Mouse (Mus musculus) heart, postnatal 14 days (tissue): ENCODE measurements around the gene Zmynd12. TPM values are rescaled to one million over a fixed set of nuclear protein-coding genes. Genes with fewer than 3 reads are reported as not detected.
A peak's percentile ranks its signal among the peaks of the same experiment; 100 is the strongest.

ENCODE experiments used
- DNase-seq, 2 experiments: peaks; one replicate each; pipeline ENCODE4 v3.0.0; 2021 to 2022
- intact Hi-C: fragments of 180-260 bp; cut with DNase I; formaldehyde crosslinking; loops from one replicate; pipeline ENCODE4 v1.15.1; 2025
- total RNA-seq, 2 experiments: library from RNA; stranded (reverse); gene quantifications; 2 replicates each; pipeline ENCODE4 v1.2.3; 2021

The Zmynd12 gene
- total RNA-seq, 2 experiments from 2014 or later = not detected

DNA sequence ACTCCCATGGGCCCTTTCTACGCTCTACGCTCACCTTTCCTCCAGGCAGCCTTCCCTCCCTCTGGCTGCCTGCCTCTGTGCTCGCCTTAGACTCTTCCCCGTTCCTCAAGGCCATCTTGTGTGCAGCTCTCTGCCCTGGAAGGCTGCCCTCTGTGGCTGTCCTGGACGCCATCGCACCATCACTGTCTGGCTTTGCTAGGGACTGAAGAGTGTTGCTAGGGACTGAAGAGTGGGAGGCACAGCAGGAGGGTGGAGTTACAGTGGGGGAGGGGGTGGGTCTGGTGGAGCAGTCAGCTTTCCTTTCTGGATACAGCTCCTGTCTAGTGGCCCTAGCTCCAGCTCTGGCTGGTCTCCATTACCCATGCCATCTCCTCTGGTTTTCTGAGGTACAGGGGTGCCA is 19.9 kb downstream of the Zmynd12 start:
- intact Hi-C loops = no loop called here
- DNase-seq = no peak

DNA sequence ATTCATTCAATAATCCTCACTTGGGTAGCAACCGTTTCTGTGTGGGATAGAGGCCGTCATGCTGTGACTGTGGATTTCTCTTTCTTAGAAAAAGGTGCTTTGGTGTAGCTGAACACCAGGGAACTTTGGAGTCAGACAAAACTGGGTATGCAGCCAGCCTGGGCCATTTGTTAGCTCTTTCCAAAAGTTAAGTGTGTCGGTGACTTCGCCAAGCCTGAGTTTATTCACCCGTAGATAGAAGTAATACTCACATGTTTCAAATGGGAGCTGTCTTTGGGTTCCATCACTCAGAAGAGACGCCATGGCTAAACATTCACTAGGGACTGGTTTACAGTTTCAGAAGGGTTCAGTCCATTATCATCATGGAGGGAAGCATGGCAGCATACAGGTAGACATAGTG is 24.6 kb downstream of the Zmynd12 start:
- intact Hi-C loops = no loop called here
- no peak for DNase-seq

DNA sequence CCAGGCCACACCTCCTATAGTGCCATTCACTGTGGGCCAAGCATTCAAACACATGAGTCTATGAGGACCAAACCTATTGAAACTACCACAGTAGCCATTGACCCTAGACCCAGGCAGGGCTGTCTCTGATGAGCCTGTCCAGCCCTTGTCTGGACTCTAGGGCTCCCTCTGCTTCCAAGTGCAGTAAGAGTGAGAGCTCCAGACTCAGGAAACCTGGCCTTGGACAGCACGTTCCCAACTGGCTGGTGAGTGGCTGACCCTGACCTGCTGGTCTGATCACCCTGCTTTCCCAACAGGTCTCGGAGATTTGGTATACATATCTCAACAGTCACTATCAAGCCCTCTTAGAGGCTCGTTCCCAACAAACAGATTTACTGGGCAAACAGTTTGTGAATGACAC is 25.2 kb downstream of the Zmynd12 start:
- intact Hi-C loops = no loop called here
- no peak for DNase-seq

DNA sequence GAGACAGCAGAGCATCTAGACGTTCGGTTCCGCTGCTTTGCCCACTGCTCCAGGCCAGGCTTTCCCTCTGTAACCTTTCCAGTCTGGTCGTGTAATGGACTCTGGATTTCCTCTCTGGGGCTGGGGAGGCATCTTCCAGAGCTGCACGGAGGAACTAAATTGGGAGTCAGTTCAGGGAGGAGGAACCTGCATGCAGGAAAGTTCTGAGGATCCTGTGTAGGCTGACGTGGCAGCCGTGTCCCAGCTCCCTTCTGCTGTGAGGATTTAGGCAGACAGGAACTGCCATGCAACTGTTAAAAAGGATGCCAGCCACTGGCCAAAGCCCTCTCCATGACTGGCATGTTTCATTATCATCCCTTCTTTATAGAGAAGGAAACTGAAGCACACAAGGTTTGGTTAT is 27.8 kb downstream of the Zmynd12 start:
- intact Hi-C loops = no loop called here
- no peak for DNase-seq

DNA sequence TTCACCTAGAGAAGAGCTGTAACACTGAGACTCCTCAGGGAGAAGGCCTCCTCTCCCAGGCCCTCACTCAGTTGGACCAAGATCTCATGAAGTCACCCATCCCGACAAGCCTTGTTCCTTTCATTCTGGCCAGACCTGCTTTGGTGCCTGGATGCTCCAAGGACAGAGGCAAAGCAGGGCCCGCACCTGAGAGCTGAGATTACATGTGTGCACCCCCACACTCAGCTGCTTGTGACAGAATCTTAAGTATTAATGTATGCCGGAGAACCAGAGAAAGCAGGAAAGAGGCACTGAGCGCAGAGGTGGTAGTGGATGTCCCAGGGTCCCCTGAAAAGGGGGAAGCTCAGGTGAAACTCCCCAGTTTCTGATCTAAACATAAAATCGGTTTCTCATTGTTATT is 30.5 kb downstream of the Zmynd12 start:
- no peak for DNase-seq
- intact Hi-C loops = no loop called here

DNA sequence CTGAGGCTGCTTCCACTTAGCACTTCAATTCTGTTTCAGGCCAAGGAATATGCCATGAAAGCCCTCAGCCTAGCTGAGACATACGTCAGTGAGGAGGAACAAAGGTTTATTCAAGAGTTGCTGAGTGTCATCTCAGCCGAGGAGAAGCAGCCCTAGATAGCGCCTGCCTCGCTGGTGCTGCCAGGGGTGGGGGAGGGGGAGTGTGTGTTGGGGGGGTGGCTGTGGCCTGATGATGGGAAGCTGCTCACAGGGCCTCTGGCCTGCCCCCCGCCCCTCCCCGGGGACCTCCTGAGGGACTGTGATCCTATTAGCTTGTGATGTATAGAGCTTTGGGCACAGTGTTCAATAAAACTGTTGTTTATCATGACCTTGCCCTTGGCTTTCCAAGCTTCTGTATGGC is 30.9 kb downstream of the Zmynd12 start:
- DNase-seq = no peak
- intact Hi-C loops = no loop called here

DNA sequence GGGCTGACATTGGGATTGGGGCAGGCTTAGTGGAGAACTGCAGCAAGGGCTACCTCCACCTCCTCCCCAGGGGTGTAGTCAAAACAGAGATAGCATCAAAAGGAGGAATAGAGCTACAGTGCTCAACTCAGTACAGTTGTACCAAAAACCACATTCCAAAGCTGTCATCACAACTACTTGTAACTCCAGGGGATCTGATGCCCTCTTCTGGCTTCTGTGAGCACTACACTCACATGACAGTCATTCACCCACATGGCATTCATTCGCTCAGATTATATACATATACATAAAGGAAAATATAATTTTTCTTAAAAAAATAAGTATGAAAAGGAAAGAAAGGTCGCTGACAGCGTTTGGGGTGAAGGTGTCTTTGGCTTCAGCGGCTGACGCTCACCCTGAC is 37.7 kb downstream of the Zmynd12 start:
- DNase-seq = peak in 1 of 2 experiments; percentile 41
- intact Hi-C loops = loop anchor here (5.0 kb wide), 1 partner anchor 52 kb away; no protein-coding TSS in a partner anchor

DNA sequence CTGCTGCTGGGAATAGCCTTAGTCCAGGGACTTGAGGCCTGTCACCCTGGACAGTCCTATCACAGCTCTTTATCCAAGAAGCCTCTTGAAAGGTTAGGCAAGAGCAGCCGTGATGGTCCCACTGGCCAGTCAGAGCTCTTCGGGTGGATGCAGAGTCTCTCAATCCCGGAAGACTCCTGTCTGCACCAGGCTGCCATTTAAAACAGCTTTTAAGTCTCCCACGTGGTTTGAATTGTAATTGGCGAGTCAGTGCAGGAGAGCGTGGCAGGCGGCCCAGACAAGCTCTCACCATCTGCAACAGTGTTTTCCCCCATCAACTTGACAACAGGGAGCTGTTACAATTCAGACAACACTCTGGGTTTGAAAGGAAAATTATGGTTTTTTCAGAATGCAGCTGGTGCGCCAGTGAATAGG is 38.1 kb downstream of the Zmynd12 start:
- DNase-seq = peak; percentile 74 to 75
- intact Hi-C loops = loop anchor here (5.0 kb wide), 1 partner anchor 52 kb away; no protein-coding TSS in a partner anchor

DNA sequence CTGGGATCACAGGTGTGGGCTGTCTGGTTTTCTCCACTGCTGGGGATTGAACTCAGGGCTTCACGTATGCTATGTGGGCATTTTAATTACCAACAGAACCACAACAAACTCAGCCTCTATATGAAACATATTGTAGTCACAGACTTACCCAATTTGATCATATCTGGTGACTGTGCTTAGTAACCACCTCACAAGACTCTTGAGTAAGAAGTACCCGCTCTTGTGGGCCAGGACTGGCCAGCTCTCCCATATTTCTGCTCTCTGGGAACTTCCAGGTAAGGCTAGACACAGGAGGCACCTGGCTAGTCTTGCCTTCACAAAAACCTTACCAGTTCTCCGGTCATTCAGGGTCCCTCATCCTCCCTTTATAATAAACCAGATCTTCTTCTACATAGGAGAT is 39.8 kb downstream of the Zmynd12 start:
- intact Hi-C loops = loop anchor here (5.0 kb wide), 1 partner anchor 50 kb away; no protein-coding TSS in a partner anchor
- DNase-seq = no peak

DNA sequence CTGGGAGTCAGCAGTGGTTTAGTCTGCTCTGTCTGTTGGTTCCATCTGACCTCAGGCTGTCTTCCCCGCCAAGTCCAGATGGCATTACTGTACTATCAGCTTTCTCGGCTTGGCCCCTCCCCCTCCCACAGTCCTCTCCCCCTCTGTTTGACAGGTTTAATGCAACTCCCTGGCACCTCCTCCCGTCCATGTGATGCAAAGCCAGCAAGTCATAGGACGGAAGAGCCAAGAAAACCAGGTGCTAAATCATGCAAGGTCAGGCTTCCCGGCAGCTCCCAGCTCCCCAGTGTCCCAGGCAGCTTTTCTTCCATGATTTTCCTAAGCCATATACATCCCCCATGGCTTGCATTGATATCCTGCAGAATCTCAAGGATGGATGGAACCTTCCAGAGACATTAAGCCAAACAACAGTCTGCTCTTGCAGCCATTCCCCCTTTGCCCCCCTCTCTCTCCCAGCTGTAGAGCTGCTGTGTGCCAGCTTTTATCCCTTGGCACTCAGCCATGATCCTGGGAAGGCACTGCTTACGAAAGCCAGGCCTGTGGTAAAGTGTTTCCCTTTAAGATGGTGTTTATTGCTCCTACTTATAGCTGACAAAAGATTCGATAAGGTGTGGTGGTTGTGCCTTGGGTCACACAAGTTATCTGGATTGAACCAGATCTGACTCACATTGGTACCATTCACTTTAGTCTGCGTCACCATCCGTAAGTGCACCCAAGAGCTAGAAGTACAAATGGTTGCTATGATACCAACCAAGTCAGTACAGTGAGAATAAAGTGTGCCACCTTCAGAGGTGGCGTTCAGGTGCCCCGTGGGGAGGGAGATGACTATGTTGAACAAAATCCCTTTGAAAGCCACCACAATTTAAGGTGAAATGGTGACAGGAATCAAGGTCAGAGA is 40.5 kb downstream of the Zmynd12 start:
- DNase-seq = peak; percentile 57 to 74
- intact Hi-C loops = loop anchor here (5.0 kb wide), 1 partner anchor 49 kb away; no protein-coding TSS in a partner anchor

DNA sequence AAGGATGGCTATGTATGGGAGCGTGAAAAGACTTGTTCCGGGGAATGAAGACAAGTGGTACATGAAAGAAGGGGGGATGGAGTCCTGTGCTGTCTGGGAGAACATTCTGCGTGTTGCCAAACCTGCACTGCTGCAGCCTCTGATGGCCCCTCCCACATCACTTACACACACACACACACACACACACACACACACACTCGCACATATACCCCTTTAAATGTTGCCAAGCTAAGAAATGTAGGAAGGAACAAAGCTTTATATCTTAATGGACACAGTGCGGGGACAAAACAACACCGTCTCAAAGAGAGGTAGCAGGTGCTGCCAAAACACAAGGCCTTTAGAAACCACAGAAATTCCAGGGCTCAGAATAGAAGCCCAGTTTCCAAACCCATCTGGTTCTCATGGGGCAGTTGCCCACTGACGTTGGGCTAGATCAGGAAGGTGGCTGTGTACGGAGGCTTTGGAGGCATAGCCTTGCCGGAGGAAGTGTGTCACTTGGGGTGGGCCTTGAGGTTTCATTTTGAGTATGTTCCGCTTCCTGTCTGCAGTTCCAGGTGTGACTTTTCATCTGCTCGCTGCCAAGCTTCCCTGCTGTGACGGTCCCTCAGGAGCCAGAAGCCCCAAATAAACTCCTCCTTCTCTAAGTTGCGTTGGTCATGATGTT is 41.3 kb downstream of the Zmynd12 start:
- intact Hi-C loops = loop anchor here (5.0 kb wide), 1 partner anchor 48 kb away; no protein-coding TSS in a partner anchor
- DNase-seq = no peak

DNA sequence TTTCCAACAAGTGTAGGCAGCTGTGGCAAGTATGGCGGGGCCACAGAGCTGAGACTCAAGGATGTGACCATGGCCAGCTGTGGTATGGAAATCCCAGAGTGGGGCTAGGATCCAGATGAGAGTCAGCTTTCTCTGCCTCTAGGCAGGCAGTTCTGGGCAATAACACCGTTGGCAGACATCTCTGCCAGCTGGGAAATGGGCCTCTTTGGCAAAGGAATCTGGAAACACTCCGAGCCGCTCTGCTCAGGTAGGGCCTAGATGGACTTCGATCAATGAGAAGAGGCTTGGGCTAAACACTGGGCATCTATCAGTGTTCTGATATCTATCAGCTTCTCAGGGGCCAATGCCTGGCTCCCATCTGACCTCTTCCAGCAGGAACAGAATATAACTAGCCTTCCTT is 43.2 kb downstream of the Zmynd12 start:
- intact Hi-C loops = no loop called here
- DNase-seq = no peak

DNA sequence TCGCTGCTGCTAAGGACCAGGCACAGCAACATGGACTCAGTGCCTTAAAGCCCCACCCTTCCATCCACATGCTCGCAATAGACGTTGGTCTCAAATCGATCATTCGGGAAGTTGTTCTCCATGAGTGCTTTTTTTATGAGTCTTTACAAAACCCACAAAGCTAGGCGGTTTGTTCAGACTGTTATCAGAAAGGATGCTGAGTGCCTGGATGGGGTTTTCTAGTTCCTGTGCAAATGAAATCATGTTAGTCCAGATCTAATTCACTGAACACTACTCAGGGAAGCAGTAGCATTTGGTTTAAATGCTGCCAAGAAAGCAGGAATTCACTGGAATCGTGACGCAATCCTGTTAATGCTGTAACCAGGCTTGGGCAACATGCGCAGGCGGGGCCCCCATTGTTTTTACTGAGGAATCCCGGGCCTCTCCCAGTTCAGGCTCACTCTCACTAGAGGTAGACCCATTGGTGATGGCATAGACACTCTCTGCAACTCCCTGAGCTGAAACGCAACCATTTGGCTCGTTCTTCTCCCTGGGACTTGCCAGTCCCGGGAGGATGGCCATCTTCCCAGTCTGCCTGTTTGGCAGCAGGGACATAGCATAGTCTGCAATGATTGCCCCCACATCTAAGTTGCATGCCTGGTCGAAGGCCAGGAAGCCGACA is 45.2 kb downstream of the Zmynd12 start:
- intact Hi-C loops = no loop called here
- no peak for DNase-seq

DNA sequence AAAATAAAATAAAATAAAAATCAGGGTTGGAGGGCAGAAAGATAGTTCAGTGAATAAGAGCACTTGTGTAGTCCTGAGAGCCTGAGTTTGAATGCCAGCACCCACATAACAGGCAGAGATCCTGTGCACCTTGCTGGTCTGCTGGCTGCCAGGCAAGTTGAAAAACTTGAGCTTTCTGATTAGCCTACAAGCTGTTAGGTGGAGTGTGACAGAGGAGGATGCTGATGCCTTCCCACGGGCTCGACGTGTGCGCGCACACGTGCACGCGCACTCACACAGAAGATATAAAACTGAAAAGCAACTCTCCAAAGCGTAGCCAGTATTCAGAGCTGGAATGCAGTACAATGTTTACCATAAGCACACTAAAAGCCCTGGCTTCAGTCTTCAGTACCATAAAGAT is 49.9 kb downstream of the Zmynd12 start:
- no peak for DNase-seq
- intact Hi-C loops = no loop called here

DNA sequence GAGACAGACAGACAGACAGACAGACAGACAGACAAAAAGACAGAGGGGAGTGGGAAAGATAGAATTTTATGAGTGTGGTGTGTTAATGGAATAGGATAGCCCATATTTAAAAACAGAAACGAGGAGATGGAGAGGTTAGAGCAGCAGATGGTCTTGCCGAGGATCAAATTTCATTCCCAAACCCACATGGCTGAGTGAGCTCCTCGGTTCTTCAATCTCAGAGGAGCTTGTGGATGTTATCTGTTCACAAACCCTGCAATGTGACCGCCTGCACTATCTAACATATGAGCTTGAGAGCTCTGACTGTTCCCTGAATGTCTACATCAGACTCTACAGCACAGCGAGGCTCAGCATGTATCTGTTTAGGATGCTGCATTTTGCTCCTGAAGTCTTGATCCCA is 50.5 kb downstream of the Zmynd12 start:
- intact Hi-C loops = no loop called here
- no peak for DNase-seq

DNA sequence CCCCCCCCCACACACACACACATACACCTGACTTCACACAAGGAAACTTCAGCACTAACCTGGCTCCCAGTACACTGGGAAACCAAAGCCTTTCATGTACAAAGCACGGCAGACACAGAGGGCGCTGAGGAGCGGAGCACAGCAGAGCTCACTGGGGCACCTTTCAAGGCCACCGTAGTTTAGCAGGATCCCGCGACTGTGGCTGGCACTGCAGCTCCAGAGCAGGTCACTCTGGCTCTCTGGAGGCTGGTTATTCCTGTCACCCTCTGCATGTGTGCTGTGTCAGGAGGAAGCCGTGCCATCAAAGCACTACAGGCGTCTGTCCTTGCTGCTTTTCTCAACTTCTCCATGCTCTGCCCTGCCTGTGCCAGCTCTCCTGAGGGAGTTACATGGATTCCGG is 60.4 kb downstream of the Zmynd12 start:
- peak in 1 of 2 experiments; percentile 33 for DNase-seq
- intact Hi-C loops = no loop called here

DNA sequence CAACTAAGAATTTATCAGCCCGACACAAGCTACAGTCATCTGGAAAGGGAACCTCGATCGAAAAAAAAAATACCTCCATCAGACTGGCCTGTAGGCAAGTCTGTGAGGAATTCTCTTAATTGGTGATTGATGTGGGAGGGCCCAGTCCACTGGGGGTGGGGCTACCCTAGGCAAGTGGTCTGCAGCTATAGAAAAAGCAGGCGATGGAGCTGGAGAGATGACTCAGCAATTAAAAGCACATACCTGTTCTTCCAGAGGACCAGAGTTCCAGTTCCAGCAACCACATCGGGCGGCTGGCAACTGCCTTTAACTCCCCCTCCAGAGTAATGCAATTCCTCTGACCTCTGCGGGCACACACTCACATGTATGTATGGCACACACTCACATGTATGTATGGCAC is 62.3 kb downstream of the Zmynd12 start:
- intact Hi-C loops = no loop called here
- no peak for DNase-seq

DNA sequence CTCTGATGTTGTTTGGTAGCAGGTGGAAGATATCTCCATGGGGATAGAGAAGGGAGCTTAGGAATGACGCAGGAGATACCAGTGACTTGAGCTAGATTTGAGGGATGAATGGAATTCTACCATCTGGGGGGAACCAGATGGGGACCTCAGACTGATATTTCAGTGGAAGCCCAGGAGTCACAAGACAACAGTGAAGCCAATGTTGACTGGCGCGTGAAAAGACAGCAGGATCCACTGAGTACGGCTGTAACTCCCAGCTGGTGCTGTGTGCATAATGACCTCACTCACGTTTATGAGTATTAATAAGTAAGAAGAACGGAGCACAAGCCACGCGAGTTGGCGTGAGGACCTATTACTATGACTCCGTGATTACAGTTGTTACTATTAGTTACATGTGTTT is 67.1 kb downstream of the Zmynd12 start:
- DNase-seq = no peak
- intact Hi-C loops = no loop called here

DNA sequence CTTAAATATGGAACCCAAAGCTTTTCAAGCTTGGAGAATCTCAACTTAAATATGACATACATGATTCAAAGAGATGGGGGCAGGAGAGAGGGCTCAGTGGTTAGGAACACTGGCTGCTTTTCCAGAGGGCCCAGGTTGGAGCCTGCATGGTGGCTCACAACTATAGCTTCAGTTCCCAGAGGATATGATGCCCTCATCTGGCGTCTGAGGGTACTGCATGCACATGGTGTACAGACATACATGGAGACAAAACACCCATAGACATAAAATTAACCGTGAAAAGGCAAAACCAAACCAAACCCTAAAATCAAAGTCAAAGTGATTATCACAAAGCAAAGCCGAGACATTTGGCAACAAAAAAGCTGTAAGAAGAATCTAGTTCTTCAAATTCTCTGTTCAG is 68.2 kb downstream of the Zmynd12 start:
- intact Hi-C loops = no loop called here
- peak in 1 of 2 experiments; percentile 30 for DNase-seq

DNA sequence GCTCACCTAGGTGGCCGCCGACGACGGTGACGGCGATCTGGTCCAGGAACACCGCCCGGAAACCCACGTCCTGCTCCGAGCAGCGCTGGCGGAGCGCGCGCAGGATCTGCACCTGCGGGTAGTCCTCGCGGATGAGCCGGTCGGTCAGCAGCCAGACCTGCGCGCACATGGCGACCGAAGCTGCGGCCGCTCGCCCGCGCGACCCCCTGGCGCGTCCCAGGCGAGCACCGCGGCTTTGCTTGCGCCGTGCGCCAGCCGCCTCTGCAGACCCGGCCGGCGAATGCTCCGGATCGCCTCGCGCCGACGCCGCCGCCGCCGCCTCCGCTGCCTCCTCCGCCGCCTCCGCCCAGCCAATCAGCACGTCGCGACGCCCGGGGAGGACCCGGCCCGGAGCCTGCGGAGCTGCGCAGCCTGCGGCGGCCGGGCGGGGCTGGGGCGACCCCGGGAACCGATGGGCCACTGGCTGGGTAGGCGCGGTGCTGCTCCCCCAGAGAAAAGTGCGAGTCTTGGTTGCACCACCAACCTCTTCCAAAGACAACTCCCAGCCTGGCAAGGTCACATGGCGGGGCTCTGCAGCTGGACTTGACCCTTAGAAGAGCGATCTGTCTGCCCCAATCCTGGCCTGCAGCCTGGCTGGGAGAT is 69.8 kb downstream of the Zmynd12 start, which contains the start of gene Rimkla:
Rimkla (minus strand) TSS at position 338 of the 642 bp plus-strand sequence.
- DNase-seq = peak; percentile 68 to 77
- intact Hi-C loops = no loop called here

DNA sequence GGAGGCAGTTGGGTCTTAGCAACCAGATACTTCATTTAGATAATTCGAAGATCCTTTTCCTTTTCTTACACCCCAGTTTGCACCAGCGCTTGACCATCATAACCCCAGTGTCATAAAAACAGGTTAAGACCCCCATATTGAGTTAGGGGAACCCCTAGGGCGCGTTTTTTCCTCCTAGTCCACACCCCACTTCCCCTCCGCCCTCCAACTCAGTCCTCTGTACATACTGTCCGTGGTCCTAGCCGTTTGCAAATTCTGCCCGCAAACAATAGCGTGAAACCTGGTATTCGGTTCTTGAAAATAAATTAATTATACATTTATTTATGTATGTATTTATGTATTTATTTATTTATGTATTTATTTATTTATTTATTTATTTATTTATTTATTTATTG is 70.3 kb downstream of the Zmynd12 start:
- intact Hi-C loops = no loop called here
- no peak for DNase-seq
